In the genomic region with DNA sequence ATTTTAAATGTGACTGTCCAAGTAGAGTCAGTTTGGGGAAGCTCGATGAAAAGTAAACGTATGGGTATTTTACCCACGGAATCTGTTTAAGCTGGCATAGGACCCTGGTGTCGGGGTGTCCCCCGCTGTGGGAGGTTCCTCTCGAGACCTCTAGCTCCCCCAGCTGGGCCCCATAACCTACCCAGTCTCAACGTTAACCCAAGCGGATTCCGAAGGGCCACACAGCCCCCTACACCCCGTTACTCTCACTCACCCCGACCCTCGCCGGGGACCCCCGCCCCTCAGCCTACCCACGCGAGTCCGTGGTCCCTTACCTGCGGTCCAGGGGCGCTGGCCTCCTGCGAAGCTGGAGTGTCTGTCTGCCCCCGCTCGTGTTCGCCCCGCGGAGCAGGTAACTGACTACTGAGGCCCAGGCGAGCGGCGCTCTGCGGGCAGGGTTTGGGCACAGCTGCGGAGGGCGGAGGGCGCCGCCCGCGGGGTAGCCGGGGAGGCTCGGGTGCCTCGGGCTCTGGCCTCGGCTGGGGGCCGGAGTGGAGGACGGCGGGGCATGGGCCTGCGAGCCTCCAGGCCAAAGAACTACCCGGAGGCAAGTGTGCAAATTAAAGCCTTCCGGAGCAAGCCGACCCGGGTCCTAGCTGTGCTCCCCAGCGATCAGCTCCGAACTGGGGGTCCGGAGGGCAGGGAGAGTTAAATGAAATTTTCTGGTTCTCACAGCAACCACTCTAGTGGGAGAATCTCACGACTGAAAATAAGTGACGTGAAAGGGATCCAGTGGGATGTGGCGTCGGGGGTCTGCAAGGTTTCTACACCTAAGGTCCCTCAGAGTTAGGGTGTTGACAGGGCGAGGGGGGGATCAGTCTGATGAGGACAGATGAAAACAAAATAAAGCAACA, we compare ENCODE assay signal across 8 mouse cellular contexts.
DNase-seq lines count a peak whose midpoint lies in the region; ATAC-seq lines count a peak whose summit lies in the region.

No protein-coding gene starts in this region.

- peaks cover 43% of the 10 kb centered on the region for H3K27me3 ChIP-seq in forebrain, embryonic 12.5 days
- peaks cover 49% of the 10 kb centered on the region for H3K27me3 ChIP-seq in limb, embryonic 10.5 days (ENCODE audit: low read depth, poor library complexity, severe bottlenecking)
- peaks cover 37% of the 10 kb centered on the region for H3K27me3 ChIP-seq in neural tube, embryonic 15.5 days (replicated peaks)

- peaks cover 27% of the 10 kb centered on the region for H3K4me1 ChIP-seq in forebrain, embryonic 12.5 days
- peaks cover 25% of the 10 kb centered on the region for H3K4me1 ChIP-seq in limb, embryonic 10.5 days
- peaks cover 32% of the 10 kb centered on the region for H3K4me1 ChIP-seq in neural tube, embryonic 15.5 days

- H3K4me2 ChIP-seq in forebrain, embryonic 12.5 days, result peak overlapping the region; percentile 98
- peak overlapping the region; percentile 100 for H3K4me2 ChIP-seq in neural tube, embryonic 15.5 days

- H3K9me3 ChIP-seq in forebrain, embryonic 12.5 days, result no peaks in the 10 kb centered on the region
- no peaks in the 10 kb centered on the region for H3K9me3 ChIP-seq in limb, embryonic 10.5 days (replicated peaks)
- no peaks in the 10 kb centered on the region for H3K9me3 ChIP-seq in neural tube, embryonic 15.5 days (replicated peaks)

- H3K36me3 ChIP-seq in forebrain, embryonic 12.5 days (replicated peaks), result no peaks in the 10 kb centered on the region
- H3K36me3 ChIP-seq in limb, embryonic 10.5 days, result no peaks in the 10 kb centered on the region
- H3K36me3 ChIP-seq in neural tube, embryonic 15.5 days, result no peaks in the 10 kb centered on the region

- no peak overlapping the region for H3K27ac ChIP-seq in forebrain, embryonic 12.5 days
- 0 out of 2 replicates have a peak overlapping the region, but pooled peaks have one; percentile 17 for H3K27ac ChIP-seq in limb, embryonic 10.5 days
- H3K27ac ChIP-seq in neural tube, embryonic 15.5 days (replicated peaks), result no peak overlapping the region

- ATAC-seq in forebrain, embryonic 12.5 days (ENCODE audit: low FRiP score), result peak; percentile 31; the same call in 1 of the 2 replicates
- ATAC-seq in neural tube, embryonic 15.5 days (ENCODE audit: low FRiP score), result no peak
- ATAC-seq in megakaryocyte, adult 5-6 weeks (ENCODE audit: poor library complexity, severe bottlenecking), result no peak

- DNase-seq in kidney, adult 9 months, result peak; percentile 15
- no peak for DNase-seq in kidney, adult 18-20 months
- DNase-seq in limb, embryonic 10.5 days (ENCODE audit: low spot score), result peak; percentile 48
- DNase-seq in lung, postnatal 10 days, result no peak
- DNase-seq in spleen, postnatal 10 days (ENCODE audit: low spot score in 2 of 2), result no peak

- 6% methylated on average over 55 of the region's 55 CpGs for WGBS in forebrain, embryonic 12.5 days
- 7% methylated on average over 55 of the region's 55 CpGs for WGBS in limb, embryonic 10.5 days
- 9% methylated on average over 54 of the region's 55 CpGs for WGBS in neural tube, embryonic 15.5 days

- H3K9ac ChIP-seq in forebrain, embryonic 12.5 days, result no peak overlapping the region
- 0 out of 2 replicates have a peak overlapping the region, but pooled peaks have one; percentile 2 for H3K9ac ChIP-seq in neural tube, embryonic 15.5 days (replicated peaks)

- peak overlapping the region; percentile 59 for H3K4me3 ChIP-seq in forebrain, embryonic 12.5 days (replicated peaks)
- peak overlapping the region; percentile 63 for H3K4me3 ChIP-seq in limb, embryonic 10.5 days
- peak overlapping the region; percentile 61 for H3K4me3 ChIP-seq in neural tube, embryonic 15.5 days (replicated peaks)

Comparison
In these comparisons a context has a peak if more than half of its experiments do, and no peak if none do; other contexts are left out.
1. DNase-seq: peak in kidney, adult 9 months (single experiment) and limb, embryonic 10.5 days (single experiment); none in kidney, adult 18-20 months (single experiment), lung, postnatal 10 days (single experiment) and spleen, postnatal 10 days (0 of 2).
2. Peak in every context shown above with its lines, with median percentiles within 50 percentile points of each other: H3K4me3 ChIP-seq.